Comparison of ENCODE assay signal across 28 mouse cellular contexts in genomic region chr10:63566691-63567090, GRCm38 (mm10).
DNase-seq lines count a peak whose midpoint lies in the region; ATAC-seq lines count a peak whose summit lies in the region.
"Had no signal": no experiment of that assay in that cellular context is flagged by ENCODE, and none has a peak within 500 bp of the region (broad histone marks: within the 10 kb centered on the region; RNA-seq: fewer than 3 reads in every experiment).

No protein-coding gene starts in this region.

- no peaks in the 10 kb centered on the region for H3K27me3 ChIP-seq in kidney, embryonic 14.5 days (ENCODE audit: control insufficient read depth, insufficient read depth, low read length)
- H3K27me3 ChIP-seq: forebrain, embryonic 13.5 days; heart, embryonic 12.5 days; limb, embryonic 12.5 days; liver, embryonic 15.5 days; midbrain, embryonic 15.5 days had no signal

- WGBS in kidney, embryonic 14.5 days = 22% methylated on average over 8 of the region's 8 CpGs

- ATAC-seq in kidney, embryonic 14.5 days (ENCODE audit: low FRiP score, low TSS enrichment) = peak; percentile 78
- no peak for ATAC-seq in activated CD4-positive, CD25-positive, alpha-beta regulatory T cell, adult 4 months
- ATAC-seq: CD4-positive, CD25-positive, alpha-beta regulatory T cell, adult 4 months; forebrain, embryonic 13.5 days; inflammation-experienced regulatory T-cells, adult 6 months; midbrain, embryonic 15.5 days had no signal

- no peak overlapping the region for H3K9ac ChIP-seq in kidney, embryonic 14.5 days (ENCODE audit: low read depth, low read length)
- H3K9ac ChIP-seq: forebrain, embryonic 13.5 days; heart, embryonic 12.5 days; hindbrain, embryonic 14.5 days; limb, embryonic 12.5 days; liver, embryonic 15.5 days; lung, embryonic 14.5 days; midbrain, embryonic 15.5 days had no signal

- no peak overlapping the region for H3K4me3 ChIP-seq in kidney, embryonic 14.5 days (ENCODE audit: low read length)
- H3K4me3 ChIP-seq: forebrain, embryonic 13.5 days; heart, adult 2 months; heart, embryonic 12.5 days; left cerebral cortex, adult 2 months; limb, embryonic 12.5 days; liver, embryonic 15.5 days; midbrain, embryonic 10.5 days; midbrain, embryonic 15.5 days had no signal

- H3K4me2 ChIP-seq in kidney, embryonic 14.5 days (replicated peaks; ENCODE audit: low read depth, low read length) = no peak overlapping the region; the same call in 1 of the 2 replicates
- H3K4me2 ChIP-seq: forebrain, embryonic 13.5 days; heart, embryonic 12.5 days; hindbrain, embryonic 14.5 days; limb, embryonic 12.5 days; liver, embryonic 15.5 days; lung, embryonic 14.5 days; midbrain, embryonic 15.5 days had no signal

- H3K4me1 ChIP-seq in kidney, embryonic 14.5 days (ENCODE audit: control insufficient read depth, insufficient read depth, low read length) = no peaks in the 10 kb centered on the region
- H3K4me1 ChIP-seq: forebrain, embryonic 13.5 days; heart, embryonic 12.5 days; limb, embryonic 12.5 days; liver, embryonic 15.5 days; midbrain, embryonic 10.5 days; midbrain, embryonic 15.5 days had no signal

- peak; percentile 39 for DNase-seq in adrenal gland, postnatal 10 days
- DNase-seq in adrenal gland, adult 8-10 months = no peak
- DNase-seq in kidney, adult 8-10 months = no peak
- peak; percentile 11 for DNase-seq in 3T3-L1 (ENCODE audit: low read depth, low spot score)
- peak; percentile 28 for DNase-seq in adrenal gland, postnatal 25 days
- no peak for DNase-seq in layer of hippocampus, postnatal 36 days
- DNase-seq: cerebellum, adult 18-20 months; cerebellum, postnatal 10 days; gastrocnemius, postnatal 36 days; heart, adult 2 months; heart, postnatal 4 days; kidney, adult 11 months; lung, embryonic 14.5 days; lung, postnatal 14 days; thymus, adult 2 months; thymus, postnatal 36 days had no signal

- no peaks in the 10 kb centered on the region for H3K9me3 ChIP-seq in kidney, embryonic 14.5 days (ENCODE audit: control insufficient read depth, low read length)
- H3K9me3 ChIP-seq: forebrain, embryonic 13.5 days; limb, embryonic 12.5 days; liver, embryonic 15.5 days; midbrain, embryonic 10.5 days; midbrain, embryonic 15.5 days had no signal

- no peaks in the 10 kb centered on the region for H3K36me3 ChIP-seq in kidney, embryonic 14.5 days (ENCODE audit: control insufficient read depth, insufficient read depth, low read length)
- H3K36me3 ChIP-seq: limb, embryonic 12.5 days; liver, embryonic 15.5 days; midbrain, embryonic 10.5 days; midbrain, embryonic 15.5 days had no signal

- no peak overlapping the region for H3K27ac ChIP-seq in kidney, embryonic 14.5 days (ENCODE audit: low read depth, low read length)
- H3K27ac ChIP-seq: forebrain, embryonic 13.5 days; heart, adult 2 months; hindbrain, embryonic 14.5 days; left cerebral cortex, adult 2 months; limb, embryonic 12.5 days; liver, embryonic 15.5 days; midbrain, embryonic 10.5 days; midbrain, embryonic 15.5 days had no signal

Comparison
In these comparisons a context has a peak if more than half of its experiments do, and no peak if none do; other contexts are left out.
1. DNase-seq: peak in adrenal gland, postnatal 10 days (single experiment), 3T3-L1 (single experiment) and adrenal gland, postnatal 25 days (single experiment); none in adrenal gland, adult 8-10 months (single experiment), kidney, adult 8-10 months (0 of 2) and layer of hippocampus, postnatal 36 days (0 of 2).